Mouse (Mus musculus) liver, postnatal 0 days (tissue): Measurements from ENCODE around the gene Tbcc. TPM values are rescaled to one million over a fixed set of nuclear protein-coding genes. Genes with fewer than 3 reads are reported as not detected.

Source experiments
- ATAC-seq: fragments of 200-750 bp; cut with Nextera tagmentation; 2 replicates; pipeline ENCODE4 v1.8.0; 2017; ENCODE audit warnings: mild to moderate bottlenecking, moderate library complexity
- DNase-seq: peaks from one replicate; pipeline ENCODE4 v3.0.0-alpha.2; 2016
- H3K27ac ChIP-seq: fragments of 300-500 bp; sonication (generic); 2 replicates; pipeline ENCODE4 v1.5.1; 2014; ENCODE audit warnings: antibody characterized with exemption, moderate library complexity, mild to moderate bottlenecking, low read depth
- H3K27me3 ChIP-seq: fragments of 300-500 bp; sonication (generic); 2 replicates; pipeline ENCODE4 v1.6.1; 2014; ENCODE audit warnings: low read length, control low read depth, mixed read lengths; ENCODE audit not compliant: insufficient read depth
- H3K36me3 ChIP-seq: fragments of 300-500 bp; sonication (generic); replicated peaks from 2 replicates; pipeline ENCODE4 v1.6.1; 2014; ENCODE audit warnings: mild to moderate bottlenecking, control low read depth, low read length, moderate library complexity, mixed read lengths; ENCODE audit not compliant: insufficient read depth
- H3K4me1 ChIP-seq: fragments of 300-500 bp; sonication (generic); 2 replicates; pipeline ENCODE4 v1.6.1; 2014; ENCODE audit warnings: antibody characterized with exemption, mild to moderate bottlenecking, control low read depth; ENCODE audit not compliant: insufficient read depth
- H3K4me2 ChIP-seq: fragments of 300-500 bp; sonication (generic); 2 replicates; pipeline ENCODE4 v1.6.1; 2014; ENCODE audit warnings: low read depth, mild to moderate bottlenecking, low read length, moderate library complexity, mixed read lengths
- H3K4me3 ChIP-seq: fragments of 300-500 bp; sonication (generic); 2 replicates; pipeline ENCODE4 v1.5.1; 2014; ENCODE audit warnings: low read depth, low read length
- H3K9ac ChIP-seq: fragments of 300-500 bp; sonication (generic); replicated peaks from 2 replicates; pipeline ENCODE4 v1.6.1; 2014; ENCODE audit warnings: mild to moderate bottlenecking, moderate library complexity
- H3K9me3 ChIP-seq: fragments of 300-500 bp; sonication (generic); 2 replicates; pipeline ENCODE4 v1.6.1; 2016; ENCODE audit warnings: mild to moderate bottlenecking, control low read depth, low read length, mixed read lengths
- CTCF ChIP-seq: sonication (generic); IDR thresholded peaks from 2 replicates; pipeline ENCODE4 v1.5.1; 2016; ENCODE audit warnings: antibody characterized with exemption, low read depth
- EP300 ChIP-seq: IDR thresholded peaks from 2 replicates; pipeline ENCODE4 v1.6.1; 2016; ENCODE audit warnings: antibody characterized with exemption, low read depth, mild to moderate bottlenecking
- WGBS: fragments of 180-500 bp; shearing (Covaris S2); extraction: QIAGEN DNeasy Blood & Tissue Kit; methylation state at CpG from one replicate; pipeline ENCODE4 v1.1.7; 2014; ENCODE audit not compliant: insufficient replicate concordance; 5-methylcytosine and 5-hydroxymethylcytosine counted together
- polyA plus RNA-seq: library from polyadenylated mRNA; unstranded; fragments of >200 nt; fragmentation: Nextera tagmentation; extraction: Ambion mirVana; gene quantifications from 2 replicates; pipeline ENCODE4 v1.2.1, GENCODE M21; 2015

Gene Tbcc
- polyA plus RNA-seq, 1 experiment from 2014 or later, result 24.1 TPM

DNA sequence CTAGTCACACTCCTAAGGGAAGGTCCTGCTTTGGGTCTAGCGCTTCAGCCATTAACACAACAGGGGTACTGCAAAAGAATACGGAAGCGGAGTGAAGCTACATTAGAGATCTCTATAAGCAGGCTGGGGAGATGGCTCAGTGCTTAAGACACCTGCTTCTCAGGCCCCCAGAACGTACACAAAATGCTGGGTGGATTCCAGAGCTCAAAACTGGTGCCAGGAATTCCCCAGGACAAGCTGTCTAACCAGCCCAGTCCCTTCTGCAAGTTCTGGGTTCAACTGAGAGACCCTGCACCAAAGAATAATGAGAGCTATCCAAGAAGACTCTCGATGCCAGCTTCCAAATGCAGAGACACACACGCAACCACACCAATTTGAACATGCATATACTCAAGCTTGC, 8.8 kb upstream of the Tbcc start:
- no peak overlapping the region for H3K9ac ChIP-seq
- H3K4me2 ChIP-seq, result no peak overlapping the region
- no peaks in the 10 kb centered on the region for H3K9me3 ChIP-seq
- no peak for TF ChIP-seq CTCF
- TF ChIP-seq EP300, result no peak
- DNase-seq, result no peak
- H3K36me3 ChIP-seq, result no peaks in the 10 kb centered on the region
- WGBS, result 77% methylated on average over 6 of the region's 6 CpGs
- no peak for ATAC-seq
- no peaks in the 10 kb centered on the region for H3K27me3 ChIP-seq
- H3K27ac ChIP-seq, result no peak overlapping the region
- no peak overlapping the region for H3K4me3 ChIP-seq
- peaks cover 35% of the 10 kb centered on the region for H3K4me1 ChIP-seq

DNA sequence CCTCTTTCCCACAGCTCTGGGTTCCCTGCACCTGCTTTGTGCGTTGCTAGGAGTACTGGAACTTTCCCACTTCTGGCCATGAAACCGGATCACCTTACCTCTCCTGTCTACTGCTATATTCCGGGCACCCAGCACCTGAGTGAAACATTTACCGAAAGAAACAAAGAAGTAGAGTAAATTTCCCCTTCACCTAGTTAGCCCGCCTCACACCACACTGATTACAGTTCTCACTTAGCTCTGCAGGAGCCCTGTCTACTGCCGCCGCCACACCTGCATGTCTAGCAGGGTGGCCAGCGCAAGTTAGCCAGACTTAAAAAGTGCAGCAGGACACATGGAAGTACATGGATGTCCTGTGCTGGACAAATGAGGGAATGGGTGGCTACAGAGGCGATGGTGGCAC, 7.4 kb upstream of the Tbcc start:
- Histone ChIP-seq H3K4me2 (no peak overlapping the region), H3K27me3 (no peaks in the 10 kb centered on the region), H3K4me3 (no peak overlapping the region), H3K9ac (no peak overlapping the region), H3K9me3 (no peaks in the 10 kb centered on the region), H3K27ac (no peak overlapping the region), H3K4me1 (peaks cover 31% of the 10 kb centered on the region), H3K36me3 (no peaks in the 10 kb centered on the region)
- DNase-seq (no peak), ATAC-seq (no peak)
- 75% methylated on average over 9 of the region's 9 CpGs for WGBS
- no peak for TF ChIP-seq CTCF
- TF ChIP-seq EP300, result no peak

DNA sequence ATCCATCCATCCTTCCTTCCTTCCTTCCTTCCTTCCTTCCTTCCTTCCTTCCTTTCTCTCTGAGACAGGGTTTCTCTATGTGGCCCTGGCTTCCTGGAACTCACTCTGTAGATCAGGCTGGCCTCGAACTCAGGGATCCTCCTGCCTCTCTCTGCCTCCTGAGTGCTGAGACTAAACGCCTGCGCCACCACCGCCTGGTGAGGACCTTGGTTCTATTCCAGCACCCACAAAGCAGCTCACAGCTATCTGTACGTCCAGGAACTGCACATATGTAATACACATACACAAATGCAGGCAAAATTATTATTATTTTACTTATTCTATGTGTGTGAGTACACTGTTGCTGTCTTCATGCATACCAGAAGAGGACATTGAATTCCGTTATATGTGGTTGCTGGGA, 5.7 kb upstream of the Tbcc start:
- Histone ChIP-seq H3K36me3 (no peaks in the 10 kb centered on the region), H3K9me3 (no peaks in the 10 kb centered on the region), H3K4me2 (no peak overlapping the region), H3K4me1 (peaks cover 28% of the 10 kb centered on the region), H3K9ac (no peak overlapping the region), H3K27ac (no peak overlapping the region), H3K4me3 (no peak overlapping the region), H3K27me3 (no peaks in the 10 kb centered on the region)
- WGBS, result 64% methylated on average over 6 of the region's 6 CpGs
- DNase-seq, result no peak
- no peak for ATAC-seq
- TF ChIP-seq EP300, result no peak

DNA sequence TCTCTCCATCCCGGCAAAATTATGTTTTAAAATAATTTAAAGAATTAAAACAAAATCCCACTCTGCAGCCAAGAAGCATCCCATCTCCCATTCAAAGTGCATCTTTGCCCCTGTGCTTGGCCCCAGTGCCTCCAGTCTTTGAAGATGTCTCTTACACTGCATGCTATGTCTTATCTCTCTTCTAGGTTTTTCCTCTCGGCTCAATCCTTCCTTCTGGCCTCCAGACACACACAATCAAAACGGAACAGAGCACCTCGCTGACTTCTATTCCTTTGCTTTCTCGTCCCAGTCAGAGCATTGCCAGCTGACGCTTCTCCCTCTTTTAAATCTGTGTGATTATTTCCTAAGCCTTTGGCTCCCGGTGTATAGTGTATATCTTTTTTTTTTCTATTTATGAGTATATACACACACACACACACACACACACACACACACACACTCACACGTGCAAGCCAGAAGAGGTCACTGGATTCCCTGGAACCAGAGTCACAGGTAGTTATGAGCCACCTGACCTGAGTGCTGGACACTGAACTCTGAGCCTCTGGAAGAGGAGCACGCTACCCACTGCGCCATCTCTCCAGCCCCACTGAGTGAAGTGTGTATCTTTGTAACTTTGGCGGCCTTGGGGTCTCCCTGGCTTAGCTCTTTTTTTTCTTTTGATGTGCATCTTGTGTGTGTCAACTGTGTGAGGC, 5.1 kb upstream of the Tbcc start:
- no peaks in the 10 kb centered on the region for H3K27me3 ChIP-seq
- ATAC-seq, result no peak
- no peak for DNase-seq
- no peak overlapping the region for H3K4me3 ChIP-seq
- 54% methylated on average over 11 of the region's 11 CpGs for WGBS
- no peak overlapping the region for H3K9ac ChIP-seq
- peak overlapping the region; percentile 57 for H3K4me2 ChIP-seq
- H3K9me3 ChIP-seq, result no peaks in the 10 kb centered on the region
- TF ChIP-seq EP300 (no peak), CTCF (no peak)
- H3K27ac ChIP-seq, result peak overlapping the region; percentile 24; the same call in 1 of the 2 replicates
- peaks cover 27% of the 10 kb centered on the region for H3K4me1 ChIP-seq
- no peaks in the 10 kb centered on the region for H3K36me3 ChIP-seq

DNA sequence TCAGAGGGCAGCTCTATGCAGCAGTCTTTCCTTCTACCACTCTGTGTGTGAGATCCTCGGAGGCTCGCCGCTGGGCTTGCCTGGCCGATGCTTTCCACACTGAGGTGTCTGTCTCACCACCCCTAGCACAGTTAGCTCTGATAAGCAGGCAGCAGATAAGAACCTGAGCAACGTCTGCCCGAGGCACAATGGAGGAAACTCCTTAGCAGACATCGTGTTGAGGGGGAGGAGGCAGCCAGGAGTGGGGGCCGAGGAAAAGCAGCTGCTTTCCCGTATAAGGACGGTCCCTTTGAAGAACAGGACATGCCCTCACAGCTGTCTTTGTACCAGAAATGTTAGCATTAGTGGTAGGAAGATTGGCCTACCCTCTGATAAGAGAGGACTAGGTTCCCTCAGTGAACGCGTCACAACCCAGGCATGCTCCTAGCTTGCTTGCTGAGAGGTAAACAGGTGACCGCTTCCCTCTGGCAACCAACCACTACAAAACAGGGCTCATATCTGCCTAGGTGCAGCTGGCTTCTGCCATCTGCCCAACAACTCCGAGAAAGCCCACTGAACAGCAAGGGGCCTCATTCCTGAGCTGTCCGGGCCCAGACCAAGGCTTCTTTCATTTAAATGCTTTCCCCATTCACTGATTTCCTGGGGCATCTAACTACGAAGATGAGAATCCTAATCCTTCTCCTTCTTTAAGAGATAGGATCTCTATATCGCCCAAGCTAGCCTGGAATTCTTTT, 4.4 kb upstream of the Tbcc start:
- Histone ChIP-seq H3K27ac (peak overlapping the region; percentile 24; the same call in 1 of the 2 replicates), H3K4me1 (peaks cover 27% of the 10 kb centered on the region), H3K9ac (peak overlapping the region; percentile 26; the same call in 1 of the 2 replicates), H3K9me3 (no peaks in the 10 kb centered on the region), H3K4me2 (peak overlapping the region; percentile 57), H3K27me3 (no peaks in the 10 kb centered on the region), H3K36me3 (no peaks in the 10 kb centered on the region), H3K4me3 (no peak overlapping the region)
- ATAC-seq (no peak), DNase-seq (no peak)
- 31% methylated on average over 17 of the region's 17 CpGs for WGBS
- TF ChIP-seq CTCF (no peak), EP300 (no peak)

DNA sequence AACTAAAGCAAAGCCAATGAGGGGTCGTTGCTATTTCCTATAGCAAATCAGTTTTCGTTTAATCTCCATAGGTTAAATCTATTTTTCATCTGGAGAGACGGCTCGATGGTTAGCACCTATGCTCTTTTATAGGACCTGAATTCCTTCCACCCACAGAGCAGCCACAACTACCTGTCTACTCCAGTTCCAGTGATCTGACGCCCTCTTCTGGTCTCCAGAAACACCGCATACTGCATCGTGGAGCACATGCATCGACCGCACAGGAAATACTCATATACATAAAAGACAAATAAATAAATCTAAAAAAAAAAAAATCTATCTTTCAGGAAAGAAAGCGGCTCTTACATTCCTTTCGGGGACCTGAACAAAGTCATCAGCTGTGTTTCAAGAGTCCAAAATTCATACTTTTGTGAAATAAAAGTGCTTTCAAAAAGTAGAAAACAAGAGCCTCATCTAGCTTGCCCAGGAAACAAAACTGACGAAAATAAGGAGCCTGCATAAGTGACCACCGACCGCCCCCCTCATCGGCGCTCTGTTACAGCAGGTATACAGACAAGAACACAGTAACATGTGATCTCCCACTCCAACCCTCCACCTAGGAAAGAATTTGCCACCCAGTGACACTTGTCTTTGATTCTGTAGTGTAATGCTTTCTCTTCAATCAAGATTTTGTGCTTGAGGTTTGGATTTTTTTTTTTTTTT, 1.8 kb upstream of the Tbcc start:
- TF ChIP-seq EP300 (no peak), CTCF (peak; percentile 82)
- peak; percentile 49 for DNase-seq
- 32% methylated on average over 16 of the region's 16 CpGs for WGBS
- Histone ChIP-seq H3K4me2 (peak overlapping the region; percentile 98), H3K36me3 (no peaks in the 10 kb centered on the region), H3K27me3 (no peaks in the 10 kb centered on the region), H3K27ac (peak overlapping the region; percentile 96), H3K4me3 (peak overlapping the region; percentile 88), H3K9me3 (no peaks in the 10 kb centered on the region), H3K9ac (peak overlapping the region; percentile 78), H3K4me1 (peaks cover 36% of the 10 kb centered on the region)
- no peak for ATAC-seq
